Mouse (Mus musculus) retina, postnatal 7 days (tissue): ENCODE data around the gene Hes5.

Experiments used
- DNase-seq: peaks from one replicate; pipeline ENCODE4 v3.0.0-alpha.2; 2012; ENCODE audit warnings: low read depth, low spot score

The Hes5 gene

GRCm38 (mm10) chr4:154960690-154961225 is at the start of gene Hes5:
Gene Hes5, plus strand, starts transcription at chr4:154960923.
- DNase-seq: no peak

GRCm38 (mm10) chr4:154911644-154912043 is 49.1 kb upstream of the Hes5 start:
- DNase-seq: no peak

GRCm38 (mm10) chr4:154913845-154914244 is 46.9 kb upstream of the Hes5 start:
- no peak for DNase-seq

- no peak for DNase-seq
Measured at GRCm38 (mm10) chr4:154914252-154914651, 46.5 kb upstream of the Hes5 start.

- DNase-seq: no peak
Measured at GRCm38 (mm10) chr4:154914707-154915106, 46.0 kb upstream of the Hes5 start.

- no peak for DNase-seq
Measured at GRCm38 (mm10) chr4:154915286-154915685, 45.4 kb upstream of the Hes5 start.

GRCm38 (mm10) chr4:154916662-154917061 is 44.1 kb upstream of the Hes5 start:
- no peak for DNase-seq

- DNase-seq: no peak
Measured at GRCm38 (mm10) chr4:154922291-154922690, 38.4 kb upstream of the Hes5 start.

- no peak for DNase-seq
Measured at GRCm38 (mm10) chr4:154922931-154923330, 37.8 kb upstream of the Hes5 start.

- no peak for DNase-seq
Measured at GRCm38 (mm10) chr4:154925413-154925812, 35.3 kb upstream of the Hes5 start.

GRCm38 (mm10) chr4:154926969-154927898 is 33.5 kb upstream of the Hes5 start:
- no peak for DNase-seq

GRCm38 (mm10) chr4:154927899-154928337 is 32.8 kb upstream of the Hes5 start:
- no peak for DNase-seq

GRCm38 (mm10) chr4:154928395-154929087 is 32.2 kb upstream of the Hes5 start, which contains the start of gene Tnfrsf14:
Gene Tnfrsf14, minus strand, starts transcription at chr4:154928563.
- DNase-seq: no peak

- no peak for DNase-seq
Measured at GRCm38 (mm10) chr4:154929088-154929660, 31.5 kb upstream of the Hes5 start.

GRCm38 (mm10) chr4:154933306-154933907 is 27.3 kb upstream of the Hes5 start:
- DNase-seq: no peak

GRCm38 (mm10) chr4:154934800-154935199 is 25.9 kb upstream of the Hes5 start:
- DNase-seq: no peak

- DNase-seq: no peak
Measured at GRCm38 (mm10) chr4:154935788-154936187, 24.9 kb upstream of the Hes5 start.

GRCm38 (mm10) chr4:154936542-154937255 is 24.0 kb upstream of the Hes5 start:
- no peak for DNase-seq

GRCm38 (mm10) chr4:154937746-154938145 is 23.0 kb upstream of the Hes5 start:
- DNase-seq: no peak

- DNase-seq: no peak
Measured at GRCm38 (mm10) chr4:154940156-154940555, 20.6 kb upstream of the Hes5 start.

- no peak for DNase-seq
Measured at GRCm38 (mm10) chr4:154941831-154942230, 18.9 kb upstream of the Hes5 start.
